Mouse (Mus musculus): Measurements from ENCODE around the gene Slc44a4.
A peak's percentile ranks its signal among the peaks of the same experiment; 100 is the strongest.

Gene Slc44a4

DNA sequence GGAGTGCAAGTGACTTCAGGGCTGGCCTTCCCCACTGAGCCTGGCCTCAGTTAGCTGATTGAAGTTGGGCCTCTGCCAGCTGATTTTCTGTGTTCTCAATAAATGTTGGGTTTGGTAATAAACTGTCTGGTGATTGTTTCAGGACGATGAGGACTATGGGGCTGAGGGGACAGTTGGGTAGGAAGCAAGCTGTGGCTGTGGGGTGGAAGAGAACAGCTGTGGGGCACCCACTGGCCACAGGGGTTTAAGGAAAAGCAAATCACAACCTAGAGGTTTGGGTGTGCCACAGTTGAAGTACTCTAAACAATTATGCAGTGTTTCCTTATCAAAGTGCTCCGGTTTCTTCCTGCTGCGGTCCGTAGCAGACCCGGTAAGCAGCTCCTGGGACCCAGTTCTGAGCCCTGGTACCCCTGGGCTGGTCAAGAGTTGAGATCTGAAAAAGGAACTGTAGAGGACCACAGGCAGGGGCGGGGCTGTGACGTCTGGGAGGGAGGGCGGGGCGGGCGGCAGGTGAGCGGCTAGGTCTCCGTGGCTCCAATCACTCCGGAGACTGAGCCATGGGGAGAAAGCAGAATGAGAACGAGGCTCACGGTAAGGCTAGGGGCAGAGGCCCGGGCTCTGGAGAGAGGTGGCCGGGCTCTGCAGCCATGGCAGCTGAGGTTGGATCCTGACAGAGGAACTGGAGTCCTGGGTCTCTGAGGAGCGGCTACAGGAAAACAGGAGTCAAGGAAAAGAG lies at the start of gene Slc44a4:
Gene Slc44a4, plus strand, starts transcription at position 537 of the 736 bp plus-strand sequence.
- no peak for DNase-seq (ENCODE audit: low spot score in 2 of 2)

DNA sequence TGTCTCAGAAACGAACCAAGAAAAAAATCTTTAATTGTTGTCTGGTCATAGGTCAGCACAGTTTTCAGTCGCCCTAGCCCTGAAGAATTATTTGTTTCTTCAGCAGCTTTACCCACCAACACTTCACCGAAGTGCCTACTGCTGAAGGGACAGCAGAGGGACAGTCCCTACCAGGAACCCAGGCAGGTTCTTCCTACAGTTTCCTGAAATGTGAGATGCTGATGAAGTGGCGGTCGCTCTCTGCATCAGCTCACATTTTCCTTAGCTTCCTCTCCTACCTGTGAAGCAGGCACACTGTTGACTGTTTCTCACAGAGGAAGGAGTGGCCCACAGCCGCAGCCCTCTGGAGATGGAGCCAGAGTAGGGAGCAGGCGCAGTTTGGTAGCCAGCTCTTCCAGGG lies 48.3 kb upstream of the Slc44a4 start:
- no peak for DNase-seq (ENCODE audit: low spot score in 2 of 2)

- no peak for DNase-seq (ENCODE audit: low spot score in 2 of 2)
These were observed 39.9 kb upstream of the Slc44a4 start for GRCm38 (mm10) chr17:34874321-34874720.

DNA sequence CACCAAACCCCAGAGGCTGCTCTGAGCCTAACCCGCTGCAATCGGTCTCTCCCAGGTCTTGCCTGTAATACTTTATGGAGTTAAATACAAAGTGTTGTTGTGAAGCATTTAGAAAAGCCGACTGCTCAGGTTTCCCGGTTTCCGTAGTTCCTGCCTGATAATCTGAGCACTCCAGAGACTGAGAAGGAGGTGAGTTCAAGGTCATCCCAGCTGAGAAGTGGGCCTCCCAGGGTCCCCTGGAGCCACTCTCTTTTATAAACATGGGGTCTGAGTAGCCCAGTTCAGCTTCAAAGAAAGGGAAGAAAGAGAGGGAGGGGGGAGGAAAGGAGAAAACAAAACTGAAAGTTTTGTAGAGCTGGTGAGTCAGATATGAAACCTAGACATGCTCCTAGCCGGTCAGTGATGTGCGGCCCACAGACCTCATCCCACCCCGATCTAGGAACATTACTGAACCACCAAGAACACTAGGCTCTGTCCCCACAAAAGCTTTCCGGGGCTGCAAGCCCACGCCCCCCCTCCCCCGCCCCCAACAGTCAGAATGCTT lies 34.9 kb upstream of the Slc44a4 start, which contains the start of gene Zbtb12:
Gene Zbtb12, plus strand, starts transcription at position 148 of the 544 bp plus-strand sequence.
- DNase-seq (ENCODE audit: low spot score in 2 of 2): no peak

GRCm38 (mm10) chr17:34881166-34881565 lies 33.1 kb upstream of the Slc44a4 start:
- DNase-seq (ENCODE audit: low spot score in 2 of 2): no peak

DNA sequence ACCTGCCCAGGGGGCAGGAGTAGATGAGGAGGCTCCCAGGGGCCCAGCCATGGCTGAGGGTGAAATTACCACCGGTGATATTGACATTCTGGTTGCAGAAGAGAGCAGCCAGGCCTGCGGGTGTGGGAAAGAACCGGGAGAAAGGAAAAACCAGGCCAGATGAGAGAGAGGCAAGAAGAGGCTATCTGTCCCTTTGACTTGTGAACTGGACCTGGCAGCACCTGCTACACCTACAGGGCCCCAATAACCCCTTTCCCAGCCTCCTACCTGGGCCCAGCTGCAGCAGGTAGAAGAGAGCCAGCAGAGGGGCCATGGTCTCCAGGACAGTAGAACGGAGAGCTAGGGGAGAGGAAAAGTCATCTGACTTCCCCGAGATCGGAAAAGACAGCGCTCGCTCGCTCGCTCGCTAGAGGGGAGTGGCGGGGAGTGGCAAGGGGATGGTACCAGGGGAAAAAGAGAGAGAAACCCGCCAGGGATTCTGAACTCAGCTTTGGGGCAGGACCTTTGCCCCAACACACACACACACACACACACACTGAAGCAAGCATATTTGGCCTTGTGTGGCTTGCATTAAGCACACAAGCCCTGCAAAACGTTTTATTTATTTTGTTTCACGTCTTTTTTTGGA lies 32.5 kb upstream of the Slc44a4 start, which contains the start of gene Gm20547:
Gene Gm20547, minus strand, starts transcription at position 360 of the 628 bp plus-strand sequence.
- DNase-seq (ENCODE audit: low spot score in 2 of 2): no peak

DNA sequence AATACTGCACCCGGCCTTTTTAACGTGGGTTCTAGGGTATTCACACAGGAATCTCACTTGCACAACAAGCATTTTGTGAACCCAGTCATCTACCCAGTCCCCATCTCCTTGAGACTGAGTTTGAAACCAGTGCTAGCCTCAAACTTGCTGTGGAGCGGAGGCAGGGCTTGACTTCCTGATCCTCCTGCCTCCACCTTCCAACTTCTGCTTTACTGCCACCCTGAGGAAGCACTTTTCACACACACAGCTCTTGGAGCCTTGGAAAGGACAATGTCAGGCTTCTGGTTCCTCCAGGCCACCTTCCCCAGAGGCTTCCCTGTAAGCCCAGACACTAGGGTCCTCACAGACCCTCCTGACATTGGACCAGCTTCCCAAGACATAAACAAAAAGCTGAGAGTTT lies 30.9 kb upstream of the Slc44a4 start:
- no peak for DNase-seq (ENCODE audit: low spot score in 2 of 2)

DNA sequence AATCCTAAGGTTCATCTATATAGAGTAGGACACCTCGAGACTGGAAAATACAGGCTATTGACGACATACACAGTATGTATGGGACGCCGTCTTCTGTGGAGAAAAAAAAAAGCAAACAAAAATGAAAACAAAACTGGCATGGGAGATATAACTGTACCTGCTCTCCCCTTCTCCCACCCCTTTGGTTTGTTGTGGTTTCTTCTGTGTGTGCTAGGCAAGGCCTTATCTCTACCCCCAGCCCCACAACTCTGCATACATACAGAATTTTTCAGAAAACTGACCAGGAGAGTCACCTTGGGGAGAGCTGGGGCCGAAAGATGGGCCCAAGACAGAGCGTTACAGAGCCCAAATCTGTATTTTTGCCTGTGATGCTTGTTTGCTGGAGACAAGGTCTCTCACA lies 29.6 kb upstream of the Slc44a4 start:
- no peak for DNase-seq (ENCODE audit: low spot score in 2 of 2)

DNA sequence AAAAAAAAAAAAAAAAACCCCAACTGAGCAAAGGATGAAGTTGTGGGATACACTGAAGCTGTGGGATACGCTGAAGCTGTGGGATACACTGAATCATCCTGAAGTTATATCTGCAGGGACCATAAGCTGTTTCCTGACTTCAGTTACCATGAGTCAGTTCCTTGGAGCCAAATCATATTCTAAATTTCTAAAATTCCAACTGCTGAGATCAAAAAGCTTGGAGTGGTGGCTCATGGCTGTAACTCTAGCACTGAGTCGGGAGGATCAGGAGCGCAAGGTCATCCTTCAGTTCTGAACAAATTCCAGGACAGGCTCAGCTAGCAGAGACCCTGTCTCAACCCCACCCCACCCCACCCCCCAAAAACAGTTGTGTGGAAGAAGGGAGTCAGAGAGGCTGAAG lies 28.7 kb upstream of the Slc44a4 start:
- no peak for DNase-seq (ENCODE audit: low spot score in 2 of 2)

- DNase-seq (ENCODE audit: low spot score in 2 of 2): no peak
These were observed 26.3 kb upstream of the Slc44a4 start for GRCm38 (mm10) chr17:34887942-34888341.

GRCm38 (mm10) chr17:34890074-34890743 lies 24.1 kb upstream of the Slc44a4 start:
- no peak for DNase-seq (ENCODE audit: low spot score in 2 of 2)

- DNase-seq (ENCODE audit: low spot score in 2 of 2): no peak
These were observed 22.9 kb upstream of the Slc44a4 start for GRCm38 (mm10) chr17:34891377-34891776.

DNA sequence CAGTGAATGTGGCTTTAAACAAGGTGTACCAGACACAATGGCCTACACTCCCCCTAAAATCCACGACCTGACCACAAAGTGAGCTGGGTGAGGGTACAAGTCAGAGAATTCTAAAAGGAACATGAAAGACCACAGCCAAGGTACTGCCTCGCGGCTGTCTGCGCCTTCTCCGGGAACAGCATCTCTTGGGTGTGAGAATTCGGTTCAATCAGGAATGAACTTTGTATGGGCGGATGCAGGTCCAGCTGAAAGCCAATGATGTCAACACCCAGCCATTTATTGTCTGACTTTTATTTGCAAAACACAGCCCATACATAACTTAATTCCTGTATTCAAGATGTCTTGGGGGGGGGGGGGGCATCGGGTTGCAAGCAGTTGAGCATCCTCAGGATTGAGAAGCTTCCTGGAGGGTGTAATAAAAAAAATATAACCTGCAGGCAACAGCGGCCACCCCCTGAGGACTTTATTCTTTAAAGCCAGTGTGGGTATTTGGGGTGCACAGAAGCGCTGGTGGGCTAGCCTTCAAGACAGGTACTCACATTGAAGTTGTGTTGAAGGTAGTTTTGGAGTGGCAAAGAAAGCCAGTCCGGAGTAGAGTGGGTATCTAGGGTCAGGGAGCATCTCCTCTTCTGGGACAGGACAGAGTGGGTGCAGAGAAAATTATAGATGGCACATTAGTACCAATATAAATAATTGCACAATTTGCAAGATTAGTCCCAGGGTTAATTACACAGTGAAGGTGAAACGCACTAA lies 21.0 kb upstream of the Slc44a4 start:
- DNase-seq (ENCODE audit: low spot score in 2 of 2): no peak

DNA sequence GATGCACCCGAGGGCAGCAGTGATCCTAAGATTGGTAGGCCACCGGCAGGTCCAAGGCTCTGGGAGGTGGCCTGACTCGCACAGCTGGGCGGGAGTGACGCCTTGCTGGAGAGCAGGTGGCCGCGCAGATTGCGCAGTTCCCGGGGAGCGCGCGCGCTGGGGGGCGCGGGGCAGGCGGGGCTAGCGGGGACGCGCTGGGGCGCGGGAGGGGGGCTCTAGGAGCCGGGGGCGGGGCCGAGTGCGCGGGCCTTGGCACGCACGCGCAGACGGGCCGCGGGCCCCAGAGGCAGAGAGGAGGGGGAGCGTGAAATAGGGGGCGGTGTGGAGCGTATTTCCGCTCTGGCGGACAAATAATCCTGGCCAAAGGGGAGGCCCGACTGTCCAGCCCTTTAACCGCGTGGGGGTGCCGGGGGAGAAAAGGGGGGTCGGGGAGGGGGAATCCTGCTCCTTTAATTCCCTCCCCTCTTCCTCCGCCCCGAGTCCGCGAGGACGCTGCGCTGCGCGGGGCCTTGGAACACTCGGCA lies 20.1 kb upstream of the Slc44a4 start:
- DNase-seq (ENCODE audit: low spot score in 2 of 2): peak; percentile 85 to 94

DNA sequence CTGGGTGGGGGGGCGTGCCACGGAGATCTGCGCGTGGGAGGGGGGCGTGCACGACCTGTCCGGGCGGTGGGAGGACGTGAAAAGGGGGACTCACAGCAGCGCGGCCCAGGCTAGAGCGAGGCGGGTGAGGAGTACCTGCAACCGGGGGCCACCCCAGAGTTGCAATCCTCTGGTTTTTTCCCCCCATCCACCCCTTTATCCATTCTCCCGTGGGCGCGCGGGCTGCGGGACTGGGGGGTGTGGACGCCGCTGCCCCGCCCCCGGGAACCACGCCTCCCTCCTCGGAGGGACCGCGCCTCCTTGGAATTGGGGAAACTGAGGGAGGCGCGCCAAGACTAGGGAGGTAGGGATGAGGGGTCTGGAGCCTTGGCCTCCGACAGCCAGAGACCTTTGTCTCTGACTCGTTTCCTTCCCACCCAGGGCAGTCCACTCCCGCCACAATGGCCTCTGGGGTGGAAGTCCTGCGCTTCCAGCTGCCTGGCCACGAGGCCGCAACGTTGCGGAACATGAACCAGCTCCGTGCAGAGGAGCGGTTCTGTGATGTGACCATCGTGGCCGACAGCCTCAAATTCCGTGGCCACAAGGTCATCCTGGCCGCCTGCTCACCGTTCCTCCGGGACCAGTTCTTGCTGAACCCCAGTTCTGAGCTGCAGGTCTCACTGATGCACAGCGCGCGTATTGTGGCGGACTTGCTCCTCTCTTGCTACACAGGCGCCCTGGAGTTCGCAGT lies 19.3 kb upstream of the Slc44a4 start:
- peak in 1 of 2 experiments; percentile 60 for DNase-seq (ENCODE audit: low spot score in 2 of 2)

- DNase-seq (ENCODE audit: low spot score in 2 of 2): no peak
These were observed 18.5 kb upstream of the Slc44a4 start for GRCm38 (mm10) chr17:34895724-34896123.

GRCm38 (mm10) chr17:34896366-34896765 lies 17.9 kb upstream of the Slc44a4 start:
- DNase-seq (ENCODE audit: low spot score in 2 of 2): no peak

DNA sequence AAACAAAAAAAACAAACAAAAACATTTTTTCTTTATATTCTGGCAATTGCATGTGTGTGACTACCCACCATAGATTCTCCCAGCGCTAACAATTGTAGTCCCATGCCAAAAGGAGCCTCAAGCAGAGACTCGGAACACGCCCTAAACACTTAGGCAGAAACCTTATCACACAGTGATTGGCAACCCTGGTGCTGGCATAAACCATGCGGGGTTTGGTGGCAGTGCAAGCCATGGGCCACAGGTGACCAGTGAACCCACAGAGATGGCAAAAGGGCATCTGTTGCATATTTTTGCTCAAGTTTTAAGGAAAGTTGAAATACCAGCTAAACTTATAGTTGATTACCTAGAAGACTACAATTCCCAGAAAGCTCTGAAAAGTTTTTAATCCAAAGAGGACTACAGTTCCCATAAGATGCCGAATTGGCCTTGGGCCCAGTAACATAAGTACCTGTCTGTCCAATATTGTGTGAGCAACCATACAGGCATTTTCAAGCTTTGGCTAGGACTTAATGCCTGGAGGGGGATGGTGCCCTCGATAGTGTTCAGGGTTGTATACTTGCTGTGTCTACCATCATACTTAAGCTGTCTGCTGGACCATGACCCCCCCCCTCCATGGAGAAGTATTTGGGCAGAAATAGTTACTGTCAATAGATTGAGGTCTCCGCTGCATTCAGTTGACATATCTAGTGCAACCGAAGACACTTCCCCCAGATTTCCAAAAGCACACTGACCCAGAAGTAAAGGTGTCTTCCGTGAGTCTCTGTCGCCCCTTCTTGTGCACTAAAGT lies 16.7 kb upstream of the Slc44a4 start:
- no peak for DNase-seq (ENCODE audit: low spot score in 2 of 2)

GRCm38 (mm10) chr17:34898160-34898586 lies 16.1 kb upstream of the Slc44a4 start, which contains the start of the genes C2 and Ehmt2:
TSS of gene C2 (minus strand) at chr17:34898265.
TSS of gene Ehmt2 (plus strand) at chr17:34898469.
- DNase-seq (ENCODE audit: low spot score in 2 of 2): peak; percentile 65 to 83

GRCm38 (mm10) chr17:34898706-34899052 lies 15.6 kb upstream of the Slc44a4 start:
- no peak for DNase-seq (ENCODE audit: low spot score in 2 of 2)

All from frontal cortex, postnatal 10 days (tissue).